Mouse (Mus musculus) G1E-ER4 (cell line): ENCODE results near the gene Slc4a4. TPM values are rescaled to one million over a fixed set of nuclear protein-coding genes. Genes with fewer than 3 reads are reported as not detected.

ENCODE experiments used
- GATA1 ChIP-seq: IDR thresholded peaks from one replicate; pipeline ENCODE4 v1.8.0; 2012; ENCODE audit warnings: low read length, inconsistent platforms
- polyA plus RNA-seq: library from polyadenylated mRNA; stranded (reverse); fragments of >175 nt; gene quantifications from 2 replicates; pipeline ENCODE4 v1.2.3, GENCODE M21; 2012

The Slc4a4 gene
- polyA plus RNA-seq, 1 experiment: not detected

DNA sequence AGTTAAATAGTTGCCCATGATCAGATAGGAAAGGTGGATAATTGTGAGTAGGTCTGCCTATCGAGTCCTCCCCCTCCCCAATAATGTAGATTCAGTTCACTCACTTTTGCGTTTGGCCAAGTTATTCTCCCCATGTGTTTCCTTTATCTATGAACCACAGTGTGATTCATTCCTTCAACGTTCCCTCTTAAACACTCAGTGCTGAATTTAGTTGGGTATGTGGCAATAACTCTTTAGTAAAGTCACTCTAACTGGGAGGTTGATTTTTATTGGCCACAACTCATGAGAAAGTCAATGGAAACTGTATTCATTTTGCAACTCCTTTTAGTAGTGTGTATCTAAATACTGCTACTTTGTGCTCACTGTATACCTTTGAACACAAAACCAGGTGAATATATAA, 125.8 kb downstream of the Slc4a4 start:
- no peak for TF ChIP-seq GATA1

DNA sequence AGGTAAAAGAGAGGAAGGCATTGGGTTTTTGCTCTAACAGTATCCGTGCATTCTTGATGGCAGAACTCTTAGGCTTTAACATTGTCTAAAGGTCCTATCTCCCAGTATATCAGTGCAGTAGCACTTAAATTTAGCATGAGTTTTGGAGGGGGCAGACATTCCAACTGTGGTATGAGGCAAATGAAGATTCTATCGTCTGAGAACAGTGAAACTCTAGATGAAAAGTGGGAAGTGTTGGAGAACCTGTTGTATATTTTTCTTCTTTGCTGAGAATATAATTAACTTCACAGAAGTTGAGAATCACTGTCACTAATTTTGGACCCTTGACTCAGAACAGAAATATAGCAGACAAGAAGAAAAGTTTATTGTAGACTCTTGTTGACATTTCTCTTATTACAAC, 128.2 kb downstream of the Slc4a4 start:
- TF ChIP-seq GATA1: no peak

DNA sequence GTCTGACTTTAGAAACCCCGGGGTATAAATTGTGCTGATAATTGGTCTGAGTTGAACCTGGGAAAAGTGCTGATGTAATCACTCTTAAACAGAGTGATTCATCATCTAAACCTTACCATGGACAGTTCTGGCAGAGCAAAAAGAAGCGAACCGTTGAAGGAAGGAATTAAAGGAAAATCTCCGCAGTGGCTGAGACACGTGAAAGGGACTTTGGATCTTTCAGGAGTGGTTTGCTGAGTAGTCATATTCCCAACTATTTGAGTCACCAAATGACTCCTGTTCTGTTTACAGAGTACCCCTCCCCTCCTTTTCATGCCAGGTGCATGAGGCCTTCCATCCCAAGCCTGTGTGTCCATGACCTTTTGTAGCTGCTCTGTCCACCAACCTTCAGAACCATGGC, 129.3 kb downstream of the Slc4a4 start:
- no peak for TF ChIP-seq GATA1

DNA sequence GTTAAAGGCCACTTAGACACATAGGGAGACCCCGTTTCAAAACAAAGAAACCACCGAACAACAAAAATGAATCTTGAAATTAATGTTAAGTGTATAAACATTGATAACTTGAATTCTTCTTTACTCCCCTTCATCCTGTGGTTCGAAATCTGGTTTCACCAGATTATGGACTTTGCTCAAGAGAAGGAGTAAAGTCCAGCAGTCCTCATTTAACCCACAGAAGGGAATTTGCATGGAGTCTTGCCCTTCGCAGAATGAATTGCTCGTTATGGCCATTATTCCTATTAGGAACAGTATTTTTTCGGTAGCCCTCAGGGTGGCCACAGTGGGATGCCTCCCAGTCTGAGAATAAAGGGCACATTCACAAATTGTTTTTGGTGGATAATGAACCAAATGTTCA, 131.9 kb downstream of the Slc4a4 start:
- no peak for TF ChIP-seq GATA1

DNA sequence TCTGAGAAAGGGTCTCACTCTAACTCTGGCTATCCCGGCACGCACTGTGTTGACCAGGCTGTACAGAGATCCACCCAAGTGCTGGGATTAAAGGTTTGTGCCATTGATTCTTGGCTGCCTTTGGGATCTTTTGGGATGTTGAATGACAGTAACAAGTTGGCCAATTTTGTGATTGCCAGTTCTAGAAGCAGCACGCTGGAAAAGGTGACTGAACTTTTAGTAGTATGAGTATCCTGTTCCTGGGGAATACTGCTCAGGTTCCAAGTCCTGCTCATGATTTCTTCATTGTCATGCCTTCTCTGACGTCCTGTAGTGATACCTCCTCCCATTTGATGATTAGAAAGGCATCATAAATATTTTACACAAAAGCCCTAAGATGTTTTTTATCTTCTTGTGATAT, 137.8 kb downstream of the Slc4a4 start:
- TF ChIP-seq GATA1: no peak

DNA sequence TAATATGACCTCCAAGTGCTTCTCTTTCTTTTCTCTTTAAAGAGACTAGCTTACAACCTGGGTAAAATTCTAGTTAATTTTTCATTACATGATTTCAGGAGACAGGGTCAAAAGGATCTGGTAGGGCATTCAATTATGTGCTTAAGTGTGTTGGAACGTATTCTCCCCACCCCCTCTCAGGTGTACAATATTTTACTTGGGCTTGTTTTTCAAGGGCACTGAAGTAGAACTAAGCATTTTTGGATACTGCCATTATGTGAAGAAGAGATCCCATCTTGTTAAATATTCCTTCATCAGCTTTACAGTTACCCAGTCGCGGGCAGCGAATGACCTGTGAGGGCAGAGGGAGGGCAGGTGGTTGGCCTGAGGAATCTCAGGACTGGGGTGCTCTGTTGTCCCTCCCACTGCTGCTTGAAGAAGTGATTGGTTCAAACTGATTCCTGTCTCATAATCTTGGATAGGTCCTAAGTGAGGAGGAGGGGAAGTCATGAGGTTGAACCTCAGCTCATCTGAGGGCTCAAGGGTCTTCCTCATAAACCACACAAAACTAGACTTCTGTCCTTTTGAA, 141.0 kb downstream of the Slc4a4 start:
- TF ChIP-seq GATA1: no peak

DNA sequence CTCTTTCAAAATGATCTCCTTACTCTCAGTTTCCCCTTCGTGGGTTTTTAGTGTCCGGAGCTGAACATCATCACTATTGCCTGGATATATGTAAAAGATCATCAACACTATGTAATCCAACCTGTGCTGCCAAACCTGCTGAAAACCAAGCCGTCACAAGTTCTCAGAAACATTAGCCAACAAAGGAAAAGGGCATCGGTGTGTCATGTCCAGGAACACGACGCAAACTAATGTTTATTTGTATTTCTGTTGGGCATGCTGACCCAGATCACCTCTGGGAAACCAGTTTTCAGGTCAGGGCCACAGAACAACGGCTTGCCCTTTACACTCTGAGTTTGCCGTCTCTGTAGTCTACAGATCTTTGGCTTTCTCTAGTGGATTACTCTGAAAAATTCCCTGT, 146.0 kb downstream of the Slc4a4 start:
- no peak for TF ChIP-seq GATA1

DNA sequence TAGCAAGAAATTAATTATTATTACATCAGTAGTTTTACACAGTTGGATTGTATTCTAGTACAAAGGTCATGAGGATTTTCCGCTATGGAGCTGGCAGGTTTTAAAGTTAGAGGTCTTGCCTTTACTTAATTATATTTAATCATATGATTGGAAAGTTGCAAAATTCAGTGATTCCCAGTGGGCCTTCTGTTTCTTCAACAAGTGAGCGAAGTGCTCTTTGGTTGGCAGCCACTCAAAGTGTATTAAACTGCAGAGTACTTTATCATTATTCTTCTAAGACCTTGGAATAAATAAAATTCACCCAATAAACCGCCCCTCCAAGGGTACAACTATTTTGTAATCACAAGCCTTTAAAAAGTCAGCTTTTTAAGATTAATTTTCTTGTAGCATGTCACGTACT, 146.6 kb downstream of the Slc4a4 start:
- TF ChIP-seq GATA1: no peak

DNA sequence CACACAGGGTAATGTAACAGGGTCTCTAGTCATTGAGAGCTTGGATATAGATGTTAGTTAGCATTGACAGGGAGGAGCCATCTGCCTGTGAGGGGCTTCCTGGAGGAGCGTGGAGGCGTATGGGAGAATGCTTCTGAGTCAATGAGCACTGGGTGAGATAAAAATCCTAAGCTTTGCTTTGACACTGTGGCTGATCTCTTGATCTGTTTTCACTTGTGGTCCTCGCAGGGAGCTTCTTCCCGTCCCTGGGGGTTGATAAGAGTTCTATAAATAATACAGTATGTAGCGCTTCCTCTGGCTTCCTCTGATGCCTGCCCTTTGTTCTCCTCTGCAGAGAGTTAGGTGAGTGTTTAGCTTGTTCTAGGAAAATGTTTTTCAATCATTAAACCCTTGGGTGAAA, 149.5 kb downstream of the Slc4a4 start:
- TF ChIP-seq GATA1: no peak

DNA sequence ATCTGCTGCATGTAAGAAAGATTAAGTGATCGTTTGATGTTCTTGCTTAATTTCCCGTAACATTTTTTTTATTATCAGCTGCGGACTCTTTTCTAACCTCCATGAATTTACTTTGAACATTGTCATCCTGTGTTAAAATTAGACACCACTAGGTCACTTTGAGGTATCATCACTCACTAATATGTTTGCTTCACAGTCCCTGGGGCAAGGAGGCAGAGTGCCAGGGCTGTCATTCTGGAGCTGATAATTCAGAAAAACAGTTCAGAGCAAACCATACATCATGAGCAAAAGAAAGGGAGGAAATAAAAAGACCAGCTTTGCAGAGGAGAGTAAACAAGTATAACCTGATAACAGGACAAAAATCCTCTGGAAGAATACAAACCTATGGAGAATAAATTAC, 154.2 kb downstream of the Slc4a4 start:
- no peak for TF ChIP-seq GATA1

DNA sequence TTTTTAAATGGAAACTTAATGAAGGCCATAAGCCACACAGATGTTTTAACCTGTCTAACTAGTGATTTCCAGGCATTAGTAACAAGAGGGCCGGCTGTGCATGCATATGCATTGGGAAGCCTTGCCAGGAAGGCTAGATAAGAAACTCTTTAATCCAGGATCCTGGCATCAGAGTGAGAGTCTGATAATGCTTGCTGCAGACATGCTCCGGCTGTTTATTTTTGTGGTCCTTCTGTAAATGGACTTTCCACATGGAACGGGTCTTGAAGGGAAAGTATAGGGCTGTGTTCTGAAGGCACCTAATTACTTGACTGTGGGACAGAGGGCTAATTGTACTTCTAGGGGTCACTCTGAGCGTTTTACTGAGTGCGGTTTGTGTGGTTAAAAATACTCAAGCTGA, 157.2 kb downstream of the Slc4a4 start:
- no peak for TF ChIP-seq GATA1

DNA sequence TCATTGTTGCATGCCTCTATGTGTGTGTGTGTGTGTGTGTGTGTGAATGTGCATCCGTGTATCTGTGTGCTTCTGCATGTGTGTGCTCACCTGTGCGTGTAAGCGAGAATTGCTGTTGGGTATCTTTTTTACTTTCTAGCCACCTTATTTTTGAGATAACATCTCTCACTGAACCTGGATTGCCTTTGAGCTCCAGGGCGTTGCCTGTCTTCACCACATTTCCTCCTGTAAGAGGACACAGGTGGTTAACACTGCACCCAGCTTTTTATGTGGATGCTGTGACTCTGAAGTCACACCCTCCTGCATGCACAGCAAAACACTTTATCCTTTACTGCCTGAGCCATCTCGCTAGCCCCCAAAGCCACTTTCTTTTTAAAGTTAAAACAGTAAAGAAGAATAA, 158.2 kb downstream of the Slc4a4 start:
- no peak for TF ChIP-seq GATA1

DNA sequence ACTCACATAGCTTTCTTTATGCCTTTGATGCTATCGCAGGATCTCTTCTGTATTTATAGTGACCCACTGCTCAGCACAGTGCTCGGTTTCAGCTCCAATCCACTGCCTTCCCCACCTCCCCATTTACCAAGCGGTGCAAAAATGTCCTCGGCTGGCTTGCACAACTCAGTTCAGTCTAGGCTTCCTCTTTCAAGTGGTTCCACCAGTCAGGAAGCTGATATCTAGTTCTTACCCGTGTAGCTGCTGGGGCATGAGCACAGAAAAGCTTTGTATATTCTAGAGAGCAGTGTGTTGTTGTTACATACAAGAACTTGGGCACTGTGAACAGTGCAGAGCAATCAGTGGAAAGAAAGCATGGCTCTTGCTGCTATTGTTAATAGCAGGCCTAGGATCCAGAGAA, 165.0 kb downstream of the Slc4a4 start:
- no peak for TF ChIP-seq GATA1

DNA sequence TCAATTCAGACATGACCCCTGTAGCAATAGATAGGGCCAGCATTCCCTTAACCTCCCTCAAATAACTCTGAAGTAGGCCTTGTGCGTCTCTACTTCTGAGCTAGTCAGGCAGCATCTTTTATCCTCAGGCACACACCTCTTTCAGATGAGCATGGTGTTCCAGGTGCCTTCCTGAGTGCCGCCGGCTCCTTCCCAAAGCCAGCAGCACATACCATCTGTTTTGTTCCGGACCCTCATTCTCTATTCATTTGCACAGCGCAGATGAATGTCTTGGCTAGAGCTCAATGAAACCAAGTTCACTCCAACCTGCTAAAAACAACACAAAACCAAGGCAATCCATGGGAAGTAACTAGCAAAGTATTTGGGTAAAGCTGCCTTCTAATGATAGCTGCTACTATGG, 165.6 kb downstream of the Slc4a4 start:
- TF ChIP-seq GATA1: no peak

DNA sequence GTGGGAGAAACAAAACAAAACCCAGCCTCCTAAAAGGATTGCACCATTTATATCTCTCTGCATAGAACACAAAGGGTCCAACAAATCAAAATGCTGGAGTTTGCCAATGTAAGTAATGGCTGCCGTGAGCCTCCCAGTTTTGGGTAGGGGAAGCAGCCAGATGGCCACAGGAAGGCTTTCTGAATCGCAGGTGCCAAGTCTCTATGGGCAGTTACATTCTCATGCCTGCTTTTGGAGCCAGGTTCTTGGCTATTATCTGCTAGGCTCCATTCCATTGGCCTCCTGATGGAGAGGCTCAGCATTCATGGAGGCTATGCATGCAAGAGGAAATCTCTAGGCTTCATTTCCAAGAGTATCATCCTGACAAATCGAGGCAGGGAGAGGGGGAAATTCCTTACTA, 169.0 kb downstream of the Slc4a4 start:
- TF ChIP-seq GATA1: no peak

DNA sequence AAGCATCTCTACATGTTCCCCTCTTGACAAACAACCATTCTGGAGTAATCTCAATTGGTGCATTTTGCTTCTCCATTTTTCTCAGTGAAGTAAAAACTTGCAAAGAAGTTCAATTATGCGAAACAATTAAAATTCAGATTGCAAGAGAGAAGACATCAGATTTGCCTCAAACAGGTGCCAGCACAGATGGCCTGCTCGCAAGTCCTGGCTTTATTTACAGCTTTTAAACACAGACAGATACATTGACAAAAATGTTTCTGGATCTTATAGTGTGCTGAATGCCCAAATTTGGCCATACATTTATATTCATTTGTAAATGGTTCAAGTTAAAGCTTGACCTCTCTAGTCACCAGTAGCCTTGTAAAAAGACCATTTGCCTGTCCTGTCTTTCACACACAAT, 169.8 kb downstream of the Slc4a4 start:
- TF ChIP-seq GATA1: no peak

DNA sequence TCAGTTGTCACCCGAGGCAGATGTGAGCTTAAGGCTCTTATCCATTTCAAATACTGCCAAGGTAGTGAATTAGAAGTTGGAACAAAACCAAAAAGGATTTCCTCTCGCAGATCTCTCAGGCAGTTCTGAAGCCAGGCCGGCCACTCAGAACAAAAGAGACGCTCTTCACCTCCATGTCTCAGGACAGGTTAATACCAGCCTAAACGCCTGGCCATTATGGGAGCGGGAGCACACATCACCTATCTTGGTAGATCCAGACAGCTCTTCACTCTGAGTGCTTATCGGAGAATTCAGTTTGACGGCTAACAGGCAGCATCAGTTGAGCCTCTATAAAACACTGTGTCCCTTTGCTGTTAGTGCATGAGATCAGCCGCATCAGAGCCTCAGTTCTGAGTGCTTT, 174.5 kb downstream of the Slc4a4 start:
- no peak for TF ChIP-seq GATA1

DNA sequence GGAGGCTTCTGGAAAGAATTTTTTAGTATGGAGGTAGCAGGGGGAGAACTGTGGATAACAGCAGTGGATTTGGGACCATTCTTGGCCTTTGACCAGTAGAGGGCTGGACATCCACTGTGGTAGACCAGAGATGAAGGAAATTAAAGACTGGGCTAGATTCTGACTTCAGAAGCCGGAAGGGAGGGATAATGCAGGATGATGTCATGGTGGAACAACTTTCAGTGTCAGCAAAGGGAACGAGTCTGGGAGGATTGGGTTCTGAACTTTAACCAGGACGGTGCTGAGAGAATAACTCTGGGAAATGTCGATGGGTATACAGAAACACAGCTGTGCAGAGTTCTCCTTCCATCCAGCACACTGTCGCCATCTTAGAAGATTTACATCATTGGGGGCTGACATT, 175.7 kb downstream of the Slc4a4 start:
- TF ChIP-seq GATA1: no peak
